Mouse (Mus musculus) heart, embryonic 12.5 days (tissue): Measurements from ENCODE around the gene Col16a1. TPM values are rescaled to one million over a fixed set of nuclear protein-coding genes. Genes with fewer than 3 reads are reported as not detected.
A peak's percentile ranks its signal among the peaks of the same experiment; 100 is the strongest.

Experiments
- ATAC-seq: fragments of 200-750 bp; cut with Nextera tagmentation; 2 replicates; pipeline ENCODE4 v1.8.0; 2017; ENCODE audit warnings: moderate TSS enrichment, moderate library complexity; ENCODE audit not compliant: insufficient number of reproducible peaks, low FRiP score
- H3K27ac ChIP-seq: fragments of 300-500 bp; sonication (generic); 2 replicates; pipeline ENCODE4 v1.5.1; 2016; ENCODE audit warnings: mild to moderate bottlenecking, moderate library complexity; ENCODE audit not compliant: poor library complexity, severe bottlenecking
- H3K27me3 ChIP-seq: fragments of 300-500 bp; sonication (generic); replicated peaks from 2 replicates; pipeline ENCODE4 v1.6.1; 2016; ENCODE audit warnings: mild to moderate bottlenecking, moderate library complexity
- H3K36me3 ChIP-seq: fragments of 300-500 bp; sonication (generic); 2 replicates; pipeline ENCODE4 v1.6.1; 2016; ENCODE audit warnings: mild to moderate bottlenecking, moderate library complexity
- H3K4me1 ChIP-seq: fragments of 300-500 bp; sonication (generic); replicated peaks from 2 replicates; pipeline ENCODE4 v1.6.1; 2016; ENCODE audit warnings: mild to moderate bottlenecking
- H3K4me2 ChIP-seq: fragments of 300-500 bp; sonication (generic); 2 replicates; pipeline ENCODE4 v1.6.1; 2016; ENCODE audit warnings: mild to moderate bottlenecking, moderate library complexity
- H3K4me3 ChIP-seq: fragments of 300-500 bp; sonication (generic); 2 replicates; pipeline ENCODE4 v1.5.1; 2016; ENCODE audit warnings: mild to moderate bottlenecking
- H3K9ac ChIP-seq: fragments of 300-500 bp; sonication (generic); 2 replicates; pipeline ENCODE4 v1.6.1; 2016; ENCODE audit warnings: mild to moderate bottlenecking, moderate library complexity
- H3K9me3 ChIP-seq: fragments of 300-500 bp; sonication (generic); replicated peaks from 2 replicates; pipeline ENCODE4 v1.6.1; 2016; ENCODE audit warnings: mild to moderate bottlenecking, moderate library complexity
- WGBS: fragments of 180-500 bp; shearing (Covaris S2); methylation state at CpG from one replicate; pipeline ENCODE4 v1.1.7; 2016; 5-methylcytosine and 5-hydroxymethylcytosine counted together
- polyA plus RNA-seq: library from polyadenylated mRNA; unstranded; fragments of >200 nt; fragmentation: Nextera tagmentation; extraction: Ambion mirVana; gene quantifications from 2 replicates; pipeline ENCODE4 v1.2.1, GENCODE M21; 2016

Gene Col16a1
- polyA plus RNA-seq, 1 experiment from 2014 or later = 35.8 TPM

- peaks cover 33% of the 10 kb centered on the region for H3K4me1 ChIP-seq
- H3K9me3 ChIP-seq = no peaks in the 10 kb centered on the region
- H3K9ac ChIP-seq = no peak overlapping the region
- 84% methylated on average over 7 of the region's 7 CpGs for WGBS
- no peak overlapping the region for H3K27ac ChIP-seq
- peaks cover 24% of the 10 kb centered on the region for H3K27me3 ChIP-seq
- no peak for ATAC-seq
- no peak overlapping the region for H3K4me2 ChIP-seq
- no peak overlapping the region for H3K4me3 ChIP-seq
- H3K36me3 ChIP-seq = peaks cover 15% of the 10 kb centered on the region
These were observed 83.9 kb downstream of the Col16a1 start for GRCm38 (mm10) chr4:130131448-130132105.

- WGBS = 32% methylated on average over 6 of the region's 6 CpGs
- H3K27me3 ChIP-seq = peaks cover 41% of the 10 kb centered on the region
These were observed 85.8 kb downstream of the Col16a1 start for GRCm38 (mm10) chr4:130133399-130133798.

GRCm38 (mm10) chr4:130138441-130139213 is 91.0 kb downstream of the Col16a1 start:
- WGBS = under 1% methylated on average over 49 of the region's 57 CpGs
- no peaks in the 10 kb centered on the region for H3K36me3 ChIP-seq
- no peak overlapping the region for H3K27ac ChIP-seq
- H3K4me1 ChIP-seq = peaks cover 29% of the 10 kb centered on the region
- peak overlapping the region; percentile 72 for H3K4me2 ChIP-seq
- peak overlapping the region; percentile 68 for H3K9ac ChIP-seq
- no peaks in the 10 kb centered on the region for H3K9me3 ChIP-seq
- peaks cover 92% of the 10 kb centered on the region for H3K27me3 ChIP-seq
- ATAC-seq = peak; percentile 58
- H3K4me3 ChIP-seq = peak overlapping the region; percentile 45

More at GRCm38 (mm10) chr4:130133399-130133798, 85.8 kb downstream of the Col16a1 start:
- ATAC-seq = no peak
- Histone ChIP-seq H3K36me3 (no peaks in the 10 kb centered on the region), H3K4me1 (peaks cover 34% of the 10 kb centered on the region), H3K27ac (no peak overlapping the region), H3K9me3 (no peaks in the 10 kb centered on the region), H3K4me3 (no peak overlapping the region), H3K9ac (no peak overlapping the region), H3K4me2 (no peak overlapping the region)

GRCm38 (mm10) chr4:130139214-130139492 is 91.5 kb downstream of the Col16a1 start, which contains the start of gene Hcrtr1:
Gene Hcrtr1, minus strand, starts transcription at chr4:130139359.
- Histone ChIP-seq H3K9me3 (no peaks in the 10 kb centered on the region), H3K4me1 (peaks cover 27% of the 10 kb centered on the region), H3K36me3 (no peaks in the 10 kb centered on the region), H3K27me3 (peaks cover 92% of the 10 kb centered on the region), H3K4me3 (peak within 1 kb of the TSS; percentile 45), H3K9ac (peak within 1 kb of the TSS; percentile 68), H3K27ac (no peak within 1 kb of the TSS), H3K4me2 (peak within 1 kb of the TSS; percentile 72)
- 3% methylated on average over 14 of the region's 15 CpGs for WGBS
- no peak for ATAC-seq

- H3K4me3 ChIP-seq = no peak overlapping the region
- H3K36me3 ChIP-seq = no peaks in the 10 kb centered on the region
- 0 out of 2 replicates have a peak, but pooled peaks cover 5% of the 10 kb centered on the region for H3K9me3 ChIP-seq
- no peak overlapping the region for H3K4me2 ChIP-seq
- no peak for ATAC-seq
- WGBS = 50% methylated on average over 9 of the region's 9 CpGs
- H3K27me3 ChIP-seq = peaks cover 86% of the 10 kb centered on the region
- H3K27ac ChIP-seq = no peak overlapping the region
- H3K4me1 ChIP-seq = peaks cover 27% of the 10 kb centered on the region
- no peak overlapping the region for H3K9ac ChIP-seq
These were observed 93.4 kb downstream of the Col16a1 start for GRCm38 (mm10) chr4:130140992-130141402.

DNA sequence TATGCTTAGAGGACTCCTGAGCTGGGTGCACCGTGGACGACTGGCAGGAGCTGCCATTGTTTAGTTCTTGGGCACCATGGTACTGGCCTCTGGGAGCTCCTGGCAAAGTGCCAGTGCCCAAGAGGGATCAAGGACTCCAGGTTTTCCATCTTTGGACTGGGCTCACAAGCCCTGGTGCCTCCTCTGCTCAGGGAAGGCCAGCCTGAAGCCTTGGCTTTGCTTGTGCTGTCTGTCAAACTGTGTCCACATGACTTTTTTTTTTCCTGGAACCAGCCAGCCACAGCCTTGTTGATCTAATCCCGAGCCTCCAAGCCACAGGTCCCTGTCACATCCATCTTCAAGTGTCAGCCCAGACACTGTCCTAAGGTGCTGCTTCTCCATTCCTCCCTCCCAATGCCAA is 94.1 kb downstream of the Col16a1 start:
- 61% methylated on average over 3 of the region's 3 CpGs for WGBS
- ATAC-seq = no peak

GRCm38 (mm10) chr4:130148405-130148804 is 100.8 kb downstream of the Col16a1 start:
- H3K27ac ChIP-seq = no peak overlapping the region
- no peaks in the 10 kb centered on the region for H3K36me3 ChIP-seq
- H3K4me2 ChIP-seq = no peak overlapping the region
- no peaks in the 10 kb centered on the region for H3K4me1 ChIP-seq
- ATAC-seq = no peak
- no peak overlapping the region for H3K9ac ChIP-seq
- WGBS = 73% methylated on average over 10 of the region's 10 CpGs
- no peak overlapping the region for H3K4me3 ChIP-seq
- peaks cover 67% of the 10 kb centered on the region for H3K27me3 ChIP-seq
- 0 out of 2 replicates have a peak, but pooled peaks cover 6% of the 10 kb centered on the region for H3K9me3 ChIP-seq

More for the DNA sequence above, 94.1 kb downstream of the Col16a1 start:
- peaks cover 27% of the 10 kb centered on the region for H3K4me1 ChIP-seq
- H3K9me3 ChIP-seq = 0 out of 2 replicates have a peak, but pooled peaks cover 6% of the 10 kb centered on the region
- H3K4me2 ChIP-seq = no peak overlapping the region
- H3K4me3 ChIP-seq = no peak overlapping the region
- no peak overlapping the region for H3K9ac ChIP-seq
- H3K36me3 ChIP-seq = no peaks in the 10 kb centered on the region
- H3K27ac ChIP-seq = no peak overlapping the region
- H3K27me3 ChIP-seq = peaks cover 87% of the 10 kb centered on the region

Other genes with a start within 250 kb of the Col16a1 start
- 372 and 428 TPM in 2 replicates for gene Ptp4a2, start 236.6 kb upstream of the Col16a1 start, polyA plus RNA-seq
- 0.33 and 0.36 TPM in 2 replicates for gene Spocd1, start 118.6 kb upstream of the Col16a1 start, polyA plus RNA-seq
- gene Adgrb2, start 63.0 kb upstream of the Col16a1 start, polyA plus RNA-seq = 2.6 and 2.7 TPM in 2 replicates
- gene Pef1, start 54.7 kb downstream of the Col16a1 start, polyA plus RNA-seq = 54.3 and 58.3 TPM in 2 replicates
- not detected in 2 replicates for gene Hcrtr1, start 91.5 kb downstream of the Col16a1 start, polyA plus RNA-seq
- 46.6 and 49.8 TPM in 2 replicates for gene Tinagl1, start 127.3 kb downstream of the Col16a1 start, polyA plus RNA-seq
- not detected in 2 replicates for gene Gm853, start 174.6 kb downstream of the Col16a1 start, polyA plus RNA-seq
- 13.6 and 14.1 TPM in 2 replicates for gene Serinc2, start 231.4 kb downstream of the Col16a1 start, polyA plus RNA-seq